Mouse (Mus musculus) mesoderm, embryonic 11.5 days (tissue): ENCODE data around the gene Acap3.
A peak's percentile ranks its signal among the peaks of the same experiment; 100 is the strongest.

Experiments
- DNase-seq: peaks from one replicate; pipeline ENCODE4 v3.0.0-alpha.2; 2012; ENCODE audit warnings: low read depth, low spot score

Acap3 gene

GRCm38 (mm10) chr4:155932031-155932430, 40.4 kb downstream of the Acap3 start:
- no peak for DNase-seq

DNA sequence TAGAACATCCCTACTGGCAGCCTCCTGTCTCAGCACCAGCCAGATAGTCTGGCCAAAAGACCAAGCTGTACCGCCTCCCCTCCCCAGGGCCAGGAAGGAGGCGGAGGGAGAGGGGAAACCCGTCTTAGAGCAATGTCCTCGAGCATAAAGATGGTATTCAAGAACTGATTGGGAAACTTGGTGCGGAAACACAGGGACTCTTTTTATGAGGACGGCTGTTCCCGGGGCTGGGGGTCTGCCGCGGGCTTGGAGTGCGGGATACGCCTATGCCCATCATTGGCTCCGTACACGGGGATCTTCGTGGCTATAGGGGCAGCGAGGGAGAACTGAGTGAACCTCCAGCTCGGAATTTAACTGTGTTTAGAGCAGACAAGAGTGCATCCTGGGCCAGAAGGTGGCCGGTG, 51.4 kb downstream of the Acap3 start:
- DNase-seq: peak; percentile 18

GRCm38 (mm10) chr4:155943534-155944249, 52.1 kb downstream of the Acap3 start, which contains the start of gene Ube2j2:
Ube2j2 (plus strand) TSS chr4:155943831.
- DNase-seq: peak; percentile 97

DNA sequence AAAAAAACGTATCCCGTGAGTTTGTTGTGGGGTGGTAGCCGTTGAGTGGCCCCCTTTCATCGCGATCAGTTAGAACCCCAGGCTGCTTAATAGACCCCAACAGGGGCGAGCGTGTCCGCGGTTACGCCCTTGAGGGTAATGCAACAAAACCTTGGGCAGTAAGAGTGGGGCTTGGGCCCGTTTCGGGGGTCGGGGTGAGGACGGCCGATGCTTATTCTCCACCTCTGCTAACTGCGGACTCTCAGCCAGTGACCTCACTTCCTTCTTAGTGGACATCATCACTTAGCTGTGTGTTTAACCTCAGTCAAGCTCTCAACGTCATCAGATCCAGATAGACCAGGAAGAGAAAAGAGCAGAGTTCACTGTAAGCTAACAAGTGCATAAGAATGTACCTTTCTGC, 52.6 kb downstream of the Acap3 start:
- DNase-seq: peak; percentile 6

DNA sequence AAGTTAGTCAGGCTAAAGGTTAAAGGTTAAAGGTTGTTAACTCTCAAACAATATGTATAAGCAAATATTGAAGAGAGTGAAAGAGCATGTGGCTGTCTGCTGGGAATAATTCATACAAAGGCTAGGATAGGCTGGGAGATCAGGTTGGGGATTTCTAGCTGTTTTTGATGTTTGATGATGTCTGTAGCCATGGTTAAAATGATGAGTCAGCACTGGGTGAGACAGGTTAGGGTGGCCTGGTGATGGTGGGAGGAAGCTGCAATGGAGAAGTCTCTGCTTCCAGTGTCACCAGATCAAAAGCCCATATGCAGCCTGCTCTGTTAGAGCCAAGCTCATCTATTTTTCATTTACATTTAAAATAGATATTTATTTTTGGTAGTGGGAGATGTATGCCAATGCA, 55.5 kb downstream of the Acap3 start:
- no peak for DNase-seq

GRCm38 (mm10) chr4:155955491-155955890, 63.9 kb downstream of the Acap3 start:
- DNase-seq: no peak
